Mouse (Mus musculus): Measurements from ENCODE around the gene Gm13090. TPM values are rescaled to one million over a fixed set of nuclear protein-coding genes. Genes with fewer than 3 reads are reported as not detected.

Gene Gm13090
- polyA plus RNA-seq, 1 experiment, result not detected

DNA sequence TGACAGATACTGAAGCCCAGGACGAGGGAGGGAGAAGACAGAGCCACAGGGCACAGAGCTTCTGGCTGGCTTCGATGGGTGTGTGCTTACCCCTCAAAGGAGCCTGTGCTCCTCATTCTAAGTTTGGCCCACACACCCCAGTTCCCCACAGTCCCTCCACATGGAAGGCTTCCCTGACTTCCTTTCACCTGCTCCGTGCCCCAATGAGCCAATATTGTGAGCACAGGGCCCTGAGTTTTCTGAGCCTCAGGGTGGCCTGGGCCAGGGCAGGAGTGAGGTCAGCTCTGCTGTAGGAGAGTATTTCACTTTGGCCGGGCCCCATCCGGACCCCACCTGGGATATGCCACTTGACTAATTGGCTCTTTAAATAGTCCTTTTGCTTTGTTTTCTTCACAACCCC, 48.3 kb downstream of the Gm13090 start:
- 56% methylated on average over 5 of the region's 5 CpGs for WGBS
- no peaks in the 10 kb centered on the region; the same call in 1 of the 2 replicates for H3K4me1 ChIP-seq (ENCODE audit: control insufficient read depth, insufficient read depth, insufficient read length, low read length)
- peaks cover 14% of the 10 kb centered on the region for H3K27me3 ChIP-seq (ENCODE audit: control insufficient read depth, insufficient read depth, low read length)
- no peaks in the 10 kb centered on the region for H3K36me3 ChIP-seq (ENCODE audit: control insufficient read depth, insufficient read depth, low read length)
- H3K27ac ChIP-seq (ENCODE audit: insufficient read depth, low read depth, low read length), result no peak overlapping the region
- TF ChIP-seq CTCF (IDR thresholded peaks at IDR 0.05; ENCODE audit: extremely low read depth, insufficient read length, insufficient replicate concordance, low read depth, low read length) (no peak), POLR2A (IDR thresholded peaks at IDR 0.05; ENCODE audit: low read depth, low read length) (no peak)
- no peak overlapping the region for H3K4me3 ChIP-seq (ENCODE audit: low read depth, low read length)

- TF ChIP-seq CTCF (IDR thresholded peaks at IDR 0.05; ENCODE audit: extremely low read depth, insufficient read length, insufficient replicate concordance, low read depth, low read length), result no peak
- no peak for TF ChIP-seq POLR2A (IDR thresholded peaks at IDR 0.05; ENCODE audit: low read depth, low read length)
Measured at GRCm38 (mm10) chr4:151138135-151138534, 48.8 kb downstream of the Gm13090 start.

DNA sequence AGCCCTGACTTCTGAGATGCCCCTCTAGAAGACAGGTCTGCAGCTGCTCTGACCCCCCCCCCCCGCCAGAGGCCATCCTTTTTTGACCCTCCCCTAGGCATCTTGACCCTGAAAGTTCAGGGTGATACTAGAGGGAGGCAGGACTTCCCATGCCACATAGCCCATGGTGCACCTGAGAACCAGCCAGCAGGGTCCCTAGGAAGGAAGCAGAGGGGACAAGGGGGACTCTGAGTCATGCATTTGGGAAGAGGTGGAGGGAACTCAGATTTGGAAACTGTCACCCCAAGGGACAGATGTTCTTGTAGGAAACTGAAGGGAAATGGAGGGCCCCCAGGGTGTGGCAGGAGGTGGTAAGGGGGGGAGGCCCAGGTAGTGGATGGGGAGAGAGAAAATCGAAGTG, 49.2 kb downstream of the Gm13090 start:
- Histone ChIP-seq H3K4me3 (ENCODE audit: low read depth, low read length) (no peak overlapping the region), H3K4me1 (ENCODE audit: control insufficient read depth, insufficient read depth, insufficient read length, low read length) (no peaks in the 10 kb centered on the region; the same call in 1 of the 2 replicates), H3K27ac (ENCODE audit: insufficient read depth, low read depth, low read length) (no peak overlapping the region), H3K36me3 (ENCODE audit: control insufficient read depth, insufficient read depth, low read length) (no peaks in the 10 kb centered on the region), H3K27me3 (ENCODE audit: control insufficient read depth, insufficient read depth, low read length) (peaks cover 14% of the 10 kb centered on the region)
- WGBS, result 19% methylated on average over 2 of the region's 2 CpGs
- TF ChIP-seq CTCF (IDR thresholded peaks at IDR 0.05; ENCODE audit: extremely low read depth, insufficient read length, insufficient replicate concordance, low read depth, low read length) (no peak), POLR2A (IDR thresholded peaks at IDR 0.05; ENCODE audit: low read depth, low read length) (no peak)

More at GRCm38 (mm10) chr4:151138135-151138534, 48.8 kb downstream of the Gm13090 start:
- Histone ChIP-seq H3K4me1 (ENCODE audit: control insufficient read depth, insufficient read depth, insufficient read length, low read length) (no peaks in the 10 kb centered on the region; the same call in 1 of the 2 replicates), H3K36me3 (ENCODE audit: control insufficient read depth, insufficient read depth, low read length) (no peaks in the 10 kb centered on the region), H3K27me3 (ENCODE audit: control insufficient read depth, insufficient read depth, low read length) (peaks cover 14% of the 10 kb centered on the region), H3K4me3 (ENCODE audit: low read depth, low read length) (no peak overlapping the region), H3K27ac (ENCODE audit: insufficient read depth, low read depth, low read length) (no peak overlapping the region)
- WGBS, result 10% methylated on average over 10 of the region's 10 CpGs

DNA sequence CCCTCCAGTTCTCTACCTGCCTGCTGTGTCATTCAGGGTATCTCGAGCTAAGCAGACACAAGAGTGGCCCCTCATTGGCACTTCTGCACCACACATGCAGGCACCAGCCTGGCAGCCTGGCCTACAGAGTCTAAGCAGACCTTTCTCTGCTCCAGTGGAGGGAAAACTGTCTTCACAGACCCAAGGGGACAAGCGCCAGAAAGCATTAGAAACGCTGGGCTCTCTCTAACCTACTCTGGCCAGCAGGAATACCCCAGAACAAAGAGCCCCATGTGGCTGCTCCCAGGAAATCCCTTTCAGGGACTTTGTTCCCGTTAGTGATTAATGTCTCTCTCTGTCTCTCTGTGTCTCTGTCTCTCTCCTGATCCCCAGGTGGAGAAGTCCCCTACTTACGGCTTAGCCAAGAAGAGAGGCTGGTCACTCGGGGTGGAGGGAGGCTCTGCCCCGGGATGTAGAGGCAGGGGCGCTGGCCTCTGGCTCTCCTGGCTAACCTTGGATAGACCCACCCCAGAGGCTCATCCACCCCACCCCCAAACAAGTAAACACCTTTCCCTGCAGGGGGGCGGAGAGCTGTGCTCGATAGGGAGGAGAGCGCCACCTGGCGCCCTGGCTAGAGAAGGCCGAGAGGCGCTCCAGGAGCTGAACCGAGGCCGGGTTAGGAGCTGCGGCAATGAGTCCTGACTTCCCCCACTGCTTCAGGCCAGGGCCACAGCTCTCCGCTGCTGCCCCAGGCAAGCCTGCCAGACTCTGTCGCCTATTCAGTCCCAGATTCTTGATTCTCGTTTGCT, 49.9 kb downstream of the Gm13090 start:
- TF ChIP-seq CTCF (IDR thresholded peaks at IDR 0.05; ENCODE audit: extremely low read depth, insufficient read length, insufficient replicate concordance, low read depth, low read length), result peak; percentile 80; the same call in 1 of the 2 replicates
- no peak for TF ChIP-seq POLR2A (IDR thresholded peaks at IDR 0.05; ENCODE audit: low read depth, low read length)
- WGBS, result 11% methylated on average over 20 of the region's 20 CpGs
- Histone ChIP-seq H3K4me1 (ENCODE audit: control insufficient read depth, insufficient read depth, insufficient read length, low read length) (no peaks in the 10 kb centered on the region; the same call in 1 of the 2 replicates), H3K4me3 (ENCODE audit: low read depth, low read length) (no peak overlapping the region), H3K27ac (ENCODE audit: insufficient read depth, low read depth, low read length) (no peak overlapping the region), H3K36me3 (ENCODE audit: control insufficient read depth, insufficient read depth, low read length) (no peaks in the 10 kb centered on the region), H3K27me3 (ENCODE audit: control insufficient read depth, insufficient read depth, low read length) (peaks cover 14% of the 10 kb centered on the region)

DNA sequence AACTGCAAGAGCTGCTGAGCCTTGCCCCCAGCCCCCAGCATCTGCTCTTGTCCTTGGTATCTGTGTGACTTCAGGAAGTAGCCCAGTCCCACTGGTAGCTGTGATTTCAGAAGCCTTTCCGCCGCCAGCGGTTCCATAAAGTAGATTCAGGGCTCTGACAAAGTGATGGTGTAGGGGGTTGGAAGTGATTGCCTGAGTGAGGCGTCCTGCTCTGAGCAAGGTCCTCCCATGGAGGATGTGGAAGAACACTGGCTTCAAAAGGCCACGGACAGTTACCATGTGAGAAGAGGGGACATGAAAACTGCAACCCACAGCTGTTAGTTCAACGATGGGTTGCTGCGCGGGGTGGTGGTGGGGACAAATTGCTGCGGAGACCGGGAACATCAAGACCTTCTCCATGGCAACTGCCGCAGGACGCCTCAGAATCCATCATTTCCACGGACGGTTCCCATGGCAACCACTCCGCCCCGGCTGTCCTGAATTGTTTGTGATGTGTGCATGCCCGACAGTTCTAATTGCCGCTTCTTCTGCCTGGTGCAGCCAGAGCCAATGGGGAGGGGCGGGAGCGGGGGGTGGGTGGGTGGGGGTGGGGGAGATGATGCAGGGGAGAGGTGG, 51.1 kb downstream of the Gm13090 start:
- TF ChIP-seq CTCF (IDR thresholded peaks at IDR 0.05; ENCODE audit: extremely low read depth, insufficient read length, insufficient replicate concordance, low read depth, low read length), result no peak
- TF ChIP-seq POLR2A (IDR thresholded peaks at IDR 0.05; ENCODE audit: low read depth, low read length), result no peak
- Histone ChIP-seq H3K27ac (ENCODE audit: insufficient read depth, low read depth, low read length) (no peak overlapping the region), H3K36me3 (ENCODE audit: control insufficient read depth, insufficient read depth, low read length) (no peaks in the 10 kb centered on the region), H3K27me3 (ENCODE audit: control insufficient read depth, insufficient read depth, low read length) (peaks cover 14% of the 10 kb centered on the region), H3K4me1 (ENCODE audit: control insufficient read depth, insufficient read depth, insufficient read length, low read length) (no peaks in the 10 kb centered on the region; the same call in 1 of the 2 replicates), H3K4me3 (ENCODE audit: low read depth, low read length) (no peak overlapping the region)
- 11% methylated on average over 20 of the region's 20 CpGs for whole genome bisulfite sequencing

Other genes starting within 250 kb of the Gm13090 start
- gene Errfi1, start 235.7 kb upstream of the Gm13090 start, polyA plus RNA-seq (2012; rRNA removed), result 6.6 and 26.7 TPM in 2 replicates
- 41.1 and 70.5 TPM in 2 replicates for gene Park7, start 175.1 kb upstream of the Gm13090 start, polyA plus RNA-seq (2012; rRNA removed)
- gene Tnfrsf9, start 175.0 kb upstream of the Gm13090 start, polyA plus RNA-seq (2012; rRNA removed), result 0.72 and 1.3 TPM in 2 replicates
- not detected in 2 replicates for gene Uts2, start 92.5 kb upstream of the Gm13090 start, polyA plus RNA-seq (2012; rRNA removed)
- gene Per3, start 44.9 kb upstream of the Gm13090 start, polyA plus RNA-seq (2012; rRNA removed), result 1.9 and 2.4 TPM in 2 replicates
- gene Vamp3, start 31.6 kb upstream of the Gm13090 start, polyA plus RNA-seq (2012; rRNA removed), result 16.6 and 34.5 TPM in 2 replicates